ENCODE assay signal across 14 mouse cellular contexts in the genomic region with DNA sequence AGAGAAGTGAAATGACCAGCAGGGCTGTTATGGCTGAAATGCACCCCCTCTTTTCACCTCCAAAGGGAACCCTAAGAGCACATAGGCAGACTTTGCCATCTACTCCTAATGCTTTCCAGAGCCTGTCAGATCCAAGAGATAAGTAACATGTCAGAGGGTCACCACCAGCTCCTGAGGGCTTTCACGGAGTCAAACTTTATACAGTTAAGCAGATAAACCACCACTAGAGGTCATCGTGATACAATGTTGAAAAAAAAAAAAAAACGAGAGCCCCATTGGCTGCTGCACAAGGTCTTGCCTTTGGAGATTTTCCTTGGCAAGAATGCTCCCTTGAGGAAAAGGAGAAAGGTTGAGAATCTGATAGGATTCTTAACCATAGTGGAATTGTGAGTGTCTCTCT. TPM values are rescaled to one million over a fixed set of nuclear protein-coding genes. Genes with fewer than 3 reads are reported as not detected.
A peak's percentile ranks its signal among the peaks of the same experiment; 100 is the strongest.
DNase-seq lines count a peak whose midpoint lies in the region; ATAC-seq and TF ChIP-seq lines count a peak whose summit lies in the region.
"Had no signal": no experiment of that assay in that cellular context is flagged by ENCODE, and none has a peak within 500 bp of the region (broad histone marks: within the 10 kb centered on the region; RNA-seq: fewer than 3 reads in every experiment).

No protein-coding gene starts in this region.

- H3K4me3 ChIP-seq in liver, adult 2 months (ENCODE audit: insufficient read depth, low read depth, low read length) = no peak overlapping the region
- H3K4me3 ChIP-seq in liver, embryonic 11.5 days (ENCODE audit: low read depth, low read length) = no peak overlapping the region
- no peak overlapping the region for H3K4me3 ChIP-seq in ES-E14 (ENCODE audit: insufficient read depth in 1 of 2, low read depth in 1 of 2, low read length in 2 of 2, poor library complexity in 1 of 2, severe bottlenecking in 1 of 2)
- H3K4me3 ChIP-seq: forebrain, embryonic 15.5 days; heart, embryonic 13.5 days; limb, embryonic 12.5 days had no signal

- intact Hi-C loops in heart, postnatal 25 days (cut with DNase I) = no loop called here

- no peak for ATAC-seq in liver, embryonic 11.5 days (replicated peaks; ENCODE audit: low FRiP score)
- ATAC-seq: forebrain, embryonic 15.5 days had no signal

- no peak overlapping the region for H3K27ac ChIP-seq in liver, adult 2 months (replicated peaks; ENCODE audit: insufficient read depth, low read depth, low read length)
- H3K27ac ChIP-seq in liver, embryonic 11.5 days (ENCODE audit: low read depth, low read length) = no peak overlapping the region
- no peak overlapping the region for H3K27ac ChIP-seq in ES-E14 (ENCODE audit: insufficient read depth, low read depth, low read length, poor library complexity, severe bottlenecking)
- H3K27ac ChIP-seq: forebrain, embryonic 15.5 days; heart, embryonic 13.5 days; limb, embryonic 12.5 days had no signal

- no peak for TF ChIP-seq CTCF in liver, adult 2 months (IDR thresholded peaks at IDR 0.05; ENCODE audit: low read depth, low read length)

- no peak overlapping the region for H3K4me2 ChIP-seq in liver, embryonic 11.5 days
- H3K4me2 ChIP-seq: forebrain, embryonic 15.5 days; heart, embryonic 13.5 days; limb, embryonic 12.5 days had no signal

- H3K27me3 ChIP-seq in liver, adult 2 months (ENCODE audit: control insufficient read depth, insufficient read depth, low read length) = peaks cover 6% of the 10 kb centered on the region; the same call in 1 of the 2 replicates
- H3K27me3 ChIP-seq in liver, embryonic 11.5 days (replicated peaks; ENCODE audit: control insufficient read depth, insufficient read depth, low read length) = peaks cover 16% of the 10 kb centered on the region; the same call in 1 of the 2 replicates
- H3K27me3 ChIP-seq: forebrain, embryonic 15.5 days had no signal

- peak; percentile 24 for DNase-seq in liver, adult 2 months (ENCODE audit: extremely low read depth, low read depth, low spot score)
- DNase-seq in liver, embryonic 11.5 days (ENCODE audit: low spot score) = no peak
- DNase-seq in ES-E14 (ENCODE audit: low read depth, low spot score) (no peak), adipocyte (ENCODE audit: low spot score) (peak; percentile 49)
- peak; percentile 55 for DNase-seq in induced T-regulatory cell, adult 2 months (ENCODE audit: low read depth)
- DNase-seq in natural killer cell, adult 2 months (ENCODE audit: low spot score in 2 of 2) = no peak
- no peak for DNase-seq in heart, adult 8-10 months (ENCODE audit: low spot score)
- no peak for DNase-seq in heart, postnatal 25 days (ENCODE audit: low spot score)
- DNase-seq: cerebellum, adult 9-10 months; kidney, adult 8-10 months had no signal

- WGBS in liver, adult 2 months = under 1% methylated on average over 3 of the region's 3 CpGs
- WGBS in liver, embryonic 11.5 days = under 1% methylated on average over 3 of the region's 3 CpGs

- H3K36me3 ChIP-seq in liver, adult 2 months (ENCODE audit: control insufficient read depth, insufficient read depth, low read length) = no peaks in the 10 kb centered on the region
- no peaks in the 10 kb centered on the region for H3K36me3 ChIP-seq in liver, embryonic 11.5 days (ENCODE audit: control insufficient read depth, insufficient read depth, low read length)
- no peaks in the 10 kb centered on the region for H3K36me3 ChIP-seq in ES-E14 (ENCODE audit: control insufficient read depth, insufficient read depth, low read length, poor library complexity, severe bottlenecking)
- H3K36me3 ChIP-seq: forebrain, embryonic 15.5 days; heart, embryonic 13.5 days; limb, embryonic 12.5 days had no signal

- in situ Hi-C loops in ES-E14 (cut with MboI; ENCODE audit: low sequenced_read_pairs in 2 of 2, unreplicated experiment in 2 of 2) = loop anchor here in 1 of 2 experiments (10.0 kb wide), 1 partner anchor 58 kb away; no protein-coding TSS in a partner anchor

- no peaks in the 10 kb centered on the region for H3K79me2 ChIP-seq in liver, adult 2 months (ENCODE audit: control insufficient read depth, insufficient read depth, low read length)

- no peak overlapping the region for H3K9ac ChIP-seq in liver, adult 2 months (ENCODE audit: low read depth, low read length)
- no peak overlapping the region for H3K9ac ChIP-seq in liver, embryonic 11.5 days (ENCODE audit: low read depth, low read length)
- no peak overlapping the region for H3K9ac ChIP-seq in ES-E14 (ENCODE audit: insufficient read depth, low read depth, low read length, poor library complexity, severe bottlenecking)
- H3K9ac ChIP-seq: forebrain, embryonic 15.5 days; heart, embryonic 13.5 days; limb, embryonic 12.5 days had no signal

- H3K9me3 ChIP-seq in liver, embryonic 11.5 days (ENCODE audit: control insufficient read depth, low read length) = no peaks in the 10 kb centered on the region
- no peaks in the 10 kb centered on the region for H3K9me3 ChIP-seq in ES-E14 (ENCODE audit: control insufficient read depth, insufficient read depth, low read depth, low read length)
- H3K9me3 ChIP-seq: forebrain, embryonic 15.5 days; heart, embryonic 13.5 days; limb, embryonic 12.5 days had no signal

- H3K4me1 ChIP-seq in liver, adult 2 months (ENCODE audit: control insufficient read depth, insufficient read depth, low read length) = 0 out of 2 replicates have a peak, but pooled peaks cover 3% of the 10 kb centered on the region
- H3K4me1 ChIP-seq in liver, embryonic 11.5 days (replicated peaks; ENCODE audit: control insufficient read depth, insufficient read depth, low read length) = peaks cover 4% of the 10 kb centered on the region; the same call in 1 of the 2 replicates
- H3K4me1 ChIP-seq in ES-E14 (ENCODE audit: control insufficient read depth in 2 of 2, insufficient read depth in 2 of 2, low read length in 2 of 2, poor library complexity in 1 of 2) = peaks cover 0 to 6% of the 10 kb centered on the region in 2 experiments; a peak in 3 of 4 replicates

- no peak for TF ChIP-seq POLR2A in liver, adult 2 months (IDR thresholded peaks at IDR 0.05; ENCODE audit: extremely low read depth, insufficient read depth, low read length)

TF ChIP-seq in ES-E14, 5 proteins besides CTCF, POLR2A, EP300 and RAD21:
- no peak for TF ChIP-seq HCFC1 (IDR thresholded peaks at IDR 0.05; ENCODE audit: borderline replicate concordance, insufficient read depth, low read length)
- 0 out of 2 replicates have a peak, but pooled peaks have one; percentile 18 for TF ChIP-seq MAFK (IDR thresholded peaks at IDR 0.05; ENCODE audit: insufficient read depth, low read depth, low read length)
- TF ChIP-seq ZNF384 (IDR thresholded peaks at IDR 0.05; ENCODE audit: low read depth, low read length) = peak; percentile 99
- 0 out of 2 replicates have a peak, but pooled peaks have one; percentile 17 for TF ChIP-seq ZC3H11A (IDR thresholded peaks at IDR 0.05; ENCODE audit: borderline replicate concordance, low read depth, low read length)
- no peak for TF ChIP-seq CHD2 (IDR thresholded peaks at IDR 0.05; ENCODE audit: low read depth, low read length)
TF ChIP-seq in ES-E14: peak in this region for 3.

RNA-seq across cellular contexts. Expression of gene Chrnb4, which starts 1.8 kb away (rescaled TPM):
- total RNA-seq in liver, adult 2 months (2014; rRNA removed) = not detected in 2 replicates
- polyA plus RNA-seq in liver, adult 2 months (2012; rRNA removed) = not detected in 2 replicates
- 0.12 and 0.14 TPM in 2 replicates for polyA plus RNA-seq in liver, embryonic 11.5 days (2014; fragmentation: Nextera tagmentation; extraction: Ambion mirVana)
- total RNA-seq in ES-E14 (2012; rRNA removed) = 0.18 and 0.48 TPM in 2 replicates
- total RNA-seq in heart, adult 8-10 months (2022) = under 1 TPM in 1 of 4 experiments, not detected in 3; 0.06 TPM
- not detected for total RNA-seq in heart, postnatal 25 days (2021)
- total RNA-seq: megakaryocyte-erythroid progenitor cell, adult 5-6 weeks had no signal
- polyA plus RNA-seq: limb, embryonic 12.5 days had no signal

RNA-seq across cellular contexts. Expression of gene Chrna3, which starts 20.4 kb away (rescaled TPM):
- total RNA-seq in liver, adult 2 months (2014; rRNA removed) = not detected in 2 replicates
- not detected in 2 replicates for polyA plus RNA-seq in liver, adult 2 months (2012; rRNA removed)
- polyA plus RNA-seq in liver, embryonic 11.5 days (2014; fragmentation: Nextera tagmentation; extraction: Ambion mirVana) = 0.16 and 0.18 TPM in 2 replicates
- 0.04 TPM in 1 of 2 replicates, not detected in the other for total RNA-seq in ES-E14 (2012; rRNA removed)
- not detected for total RNA-seq in heart, adult 8-10 months (2022)
- total RNA-seq in heart, postnatal 25 days (2021) = not detected
- total RNA-seq: megakaryocyte-erythroid progenitor cell, adult 5-6 weeks had no signal

Comparison
In these comparisons a context has a peak if more than half of its experiments do, and no peak if none do; other contexts are left out.
1. DNase-seq: peak in liver, adult 2 months (single experiment), adipocyte (single experiment) and induced T-regulatory cell, adult 2 months (single experiment); none in liver, embryonic 11.5 days (single experiment), ES-E14 (single experiment), natural killer cell, adult 2 months (0 of 2), heart, adult 8-10 months (single experiment) and heart, postnatal 25 days (single experiment).